Mouse (Mus musculus) liver, embryonic 11.5 days (tissue): Measurements from ENCODE around the gene 4931428F04Rik. TPM values are rescaled to one million over a fixed set of nuclear protein-coding genes. Genes with fewer than 3 reads are reported as not detected.

Source experiments
- ATAC-seq: fragments of 200-750 bp; cut with Nextera tagmentation; replicated peaks from 2 replicates; pipeline ENCODE4 v1.8.0; 2017; ENCODE audit warnings: moderate number of reproducible peaks, mild to moderate bottlenecking, moderate TSS enrichment, moderate library complexity; ENCODE audit not compliant: low FRiP score
- DNase-seq: peaks from one replicate; pipeline ENCODE4 v3.0.0-alpha.2; 2017; ENCODE audit warnings: low spot score
- H3K27ac ChIP-seq: fragments of 300-500 bp; sonication (generic); 2 replicates; pipeline ENCODE4 v1.5.1; 2014; ENCODE audit warnings: mild to moderate bottlenecking, low read depth, low read length, control low read depth
- H3K27me3 ChIP-seq: fragments of 300-500 bp; sonication (generic); replicated peaks from 2 replicates; pipeline ENCODE4 v1.6.1; 2014; ENCODE audit warnings: low read length, mixed read lengths; ENCODE audit not compliant: control insufficient read depth, insufficient read depth
- H3K36me3 ChIP-seq: fragments of 300-500 bp; sonication (generic); 2 replicates; pipeline ENCODE4 v1.6.1; 2014; ENCODE audit warnings: mild to moderate bottlenecking, low read length, moderate library complexity, mixed read lengths; ENCODE audit not compliant: control insufficient read depth, insufficient read depth
- H3K4me1 ChIP-seq: fragments of 300-500 bp; sonication (generic); replicated peaks from 2 replicates; pipeline ENCODE4 v1.6.1; 2014; ENCODE audit warnings: low read length, mixed read lengths; ENCODE audit not compliant: control insufficient read depth, insufficient read depth
- H3K4me2 ChIP-seq: fragments of 300-500 bp; sonication (generic); 2 replicates; pipeline ENCODE4 v1.6.1; 2014; ENCODE audit warnings: mild to moderate bottlenecking, control low read depth, moderate library complexity
- H3K4me3 ChIP-seq: fragments of 300-500 bp; sonication (generic); 2 replicates; pipeline ENCODE4 v1.5.1; 2014; ENCODE audit warnings: low read depth, low read length, control low read depth
- H3K9ac ChIP-seq: fragments of 300-500 bp; sonication (generic); 2 replicates; pipeline ENCODE4 v1.6.1; 2014; ENCODE audit warnings: low read depth, low read length, control low read depth
- H3K9me3 ChIP-seq: fragments of 300-500 bp; sonication (generic); 2 replicates; pipeline ENCODE4 v1.6.1; 2016; ENCODE audit warnings: low read length, inconsistent platforms, mixed read lengths; ENCODE audit not compliant: control insufficient read depth
- WGBS: fragments of 180-500 bp; shearing (Covaris S2); extraction: QIAGEN DNeasy Blood & Tissue Kit; methylation state at CpG from one replicate; pipeline ENCODE4 v1.1.7; 2014; 5-methylcytosine and 5-hydroxymethylcytosine counted together
- polyA plus RNA-seq: library from polyadenylated mRNA; unstranded; fragments of >200 nt; fragmentation: Nextera tagmentation; extraction: Ambion mirVana; gene quantifications from 2 replicates; pipeline ENCODE4 v1.2.1, GENCODE M21; 2014

The 4931428F04Rik gene
- polyA plus RNA-seq, 1 experiment from 2014 or later = 4.7 TPM

GRCm38 (mm10) chr8:105275387-105275786, 14.3 kb downstream of the 4931428F04Rik start:
- Histone ChIP-seq H3K4me1 (peaks cover 8% of the 10 kb centered on the region), H3K27ac (no peak overlapping the region), H3K36me3 (no peaks in the 10 kb centered on the region), H3K4me3 (no peak overlapping the region), H3K9me3 (no peaks in the 10 kb centered on the region), H3K4me2 (peak overlapping the region; percentile 63), H3K27me3 (peaks cover 97% of the 10 kb centered on the region), H3K9ac (no peak overlapping the region)
- no peak for ATAC-seq
- WGBS = 10% methylated on average over 11 of the region's 11 CpGs
- no peak for DNase-seq

GRCm38 (mm10) chr8:105270916-105271186, 18.8 kb downstream of the 4931428F04Rik start:
- no peak overlapping the region for H3K9ac ChIP-seq
- peaks cover 23% of the 10 kb centered on the region for H3K4me1 ChIP-seq
- H3K4me2 ChIP-seq = no peak overlapping the region
- peaks cover 97% of the 10 kb centered on the region for H3K27me3 ChIP-seq
- H3K4me3 ChIP-seq = no peak overlapping the region
- ATAC-seq (no peak), DNase-seq (no peak)
- H3K27ac ChIP-seq = no peak overlapping the region
- no peaks in the 10 kb centered on the region for H3K36me3 ChIP-seq
- H3K9me3 ChIP-seq = peaks cover 6% of the 10 kb centered on the region; the same call in 1 of the 2 replicates
- 3% methylated on average over 11 of the region's 11 CpGs for WGBS

- ATAC-seq = no peak
- Histone ChIP-seq H3K9me3 (peaks cover 6% of the 10 kb centered on the region; the same call in 1 of the 2 replicates), H3K27ac (no peak overlapping the region), H3K36me3 (no peaks in the 10 kb centered on the region), H3K27me3 (peaks cover 95% of the 10 kb centered on the region), H3K9ac (no peak overlapping the region), H3K4me1 (peaks cover 23% of the 10 kb centered on the region), H3K4me3 (peak overlapping the region; percentile 45), H3K4me2 (peak overlapping the region; percentile 73)
- WGBS = 6% methylated on average over 39 of the region's 39 CpGs
- DNase-seq = no peak
These were observed 19.4 kb downstream of the 4931428F04Rik start for GRCm38 (mm10) chr8:105270101-105270915.

GRCm38 (mm10) chr8:105269461-105269947, 20.2 kb downstream of the 4931428F04Rik start, which contains the start of gene Hsf4:
Gene Hsf4, plus strand, starts transcription at chr8:105269801.
- no peak for DNase-seq
- Histone ChIP-seq H3K9ac (no peak within 1 kb of the TSS; the same call in 1 of the 2 replicates), H3K36me3 (no peaks in the 10 kb centered on the region), H3K27ac (no peak within 1 kb of the TSS), H3K4me3 (peak within 1 kb of the TSS; percentile 45), H3K27me3 (peaks cover 87% of the 10 kb centered on the region), H3K4me2 (peak within 1 kb of the TSS; percentile 73), H3K4me1 (peaks cover 30% of the 10 kb centered on the region), H3K9me3 (peaks cover 6% of the 10 kb centered on the region; the same call in 1 of the 2 replicates)
- ATAC-seq = 0 out of 2 replicates have a peak, but pooled peaks have one; percentile 22
- WGBS = 2% methylated on average over 42 of the region's 42 CpGs

- H3K9me3 ChIP-seq = peaks cover 6% of the 10 kb centered on the region; the same call in 1 of the 2 replicates
- no peak for ATAC-seq
- WGBS = 6% methylated on average over 10 of the region's 10 CpGs
- DNase-seq = no peak
- no peaks in the 10 kb centered on the region for H3K36me3 ChIP-seq
- peaks cover 83% of the 10 kb centered on the region for H3K27me3 ChIP-seq
- no peak overlapping the region for H3K9ac ChIP-seq
- H3K4me3 ChIP-seq = peak overlapping the region; percentile 45
- peak overlapping the region; percentile 73 for H3K4me2 ChIP-seq
- H3K27ac ChIP-seq = no peak overlapping the region
- peaks cover 30% of the 10 kb centered on the region for H3K4me1 ChIP-seq
These were observed 20.6 kb downstream of the 4931428F04Rik start for GRCm38 (mm10) chr8:105269075-105269458.

- H3K27ac ChIP-seq = no peak overlapping the region
- peaks cover 6% of the 10 kb centered on the region; the same call in 1 of the 2 replicates for H3K9me3 ChIP-seq
- peak; percentile 3; the same call in 1 of the 2 replicates for ATAC-seq
- H3K36me3 ChIP-seq = no peaks in the 10 kb centered on the region
- H3K9ac ChIP-seq = peak overlapping the region; percentile 28
- peaks cover 32% of the 10 kb centered on the region for H3K4me1 ChIP-seq
- whole genome bisulfite sequencing = 4% methylated on average over 65 of the region's 65 CpGs
- H3K4me2 ChIP-seq = peak overlapping the region; percentile 73
- peak; percentile 65 for DNase-seq
- H3K27me3 ChIP-seq = peaks cover 79% of the 10 kb centered on the region
- H3K4me3 ChIP-seq = peak overlapping the region; percentile 45
These were observed 21.2 kb downstream of the 4931428F04Rik start for GRCm38 (mm10) chr8:105268342-105269074.

GRCm38 (mm10) chr8:105266775-105267174, 22.9 kb downstream of the 4931428F04Rik start:
- no peak for DNase-seq
- ATAC-seq = no peak
- Histone ChIP-seq H3K4me2 (no peak overlapping the region), H3K9ac (no peak overlapping the region), H3K9me3 (peaks cover 6% of the 10 kb centered on the region; the same call in 1 of the 2 replicates), H3K27ac (no peak overlapping the region), H3K4me3 (no peak overlapping the region), H3K27me3 (peaks cover 62% of the 10 kb centered on the region), H3K4me1 (peaks cover 35% of the 10 kb centered on the region), H3K36me3 (no peaks in the 10 kb centered on the region)
- 19% methylated on average over 13 of the region's 13 CpGs for WGBS

- ATAC-seq (0 out of 2 replicates have a peak, but pooled peaks have one; percentile 24), DNase-seq (no peak)
- Histone ChIP-seq H3K36me3 (no peaks in the 10 kb centered on the region), H3K27ac (no peak overlapping the region), H3K27me3 (peaks cover 49% of the 10 kb centered on the region), H3K9me3 (peaks cover 6% of the 10 kb centered on the region; the same call in 1 of the 2 replicates), H3K4me1 (peaks cover 35% of the 10 kb centered on the region), H3K9ac (peak overlapping the region; percentile 75), H3K4me3 (peak overlapping the region; percentile 64), H3K4me2 (peak overlapping the region; percentile 81)
- WGBS = 13% methylated on average over 10 of the region's 10 CpGs
These were observed 24.5 kb downstream of the 4931428F04Rik start for GRCm38 (mm10) chr8:105265128-105265527.
